Mouse (Mus musculus) limb, embryonic 10.5 days (tissue): ENCODE data around the gene Gmnc. TPM values are rescaled to one million over a fixed set of nuclear protein-coding genes. Genes with fewer than 3 reads are reported as not detected.

Experiments
- DNase-seq: peaks from one replicate; pipeline ENCODE4 v3.0.0-alpha.2; 2017; ENCODE audit warnings: low spot score
- H3K27ac ChIP-seq: fragments of 300-500 bp; sonication (generic); 2 replicates; pipeline ENCODE4 v1.5.1; 2016; ENCODE audit warnings: mild to moderate bottlenecking
- H3K27me3 ChIP-seq: fragments of 300-500 bp; sonication (generic); 2 replicates; pipeline ENCODE4 v1.6.1; 2016; ENCODE audit warnings: low read depth, mild to moderate bottlenecking; ENCODE audit not compliant: poor library complexity, severe bottlenecking
- H3K36me3 ChIP-seq: fragments of 300-500 bp; sonication (generic); 2 replicates; pipeline ENCODE4 v1.6.1; 2016; ENCODE audit warnings: mild to moderate bottlenecking, moderate library complexity
- H3K4me1 ChIP-seq: fragments of 300-500 bp; sonication (generic); 2 replicates; pipeline ENCODE4 v1.6.1; 2016
- H3K4me3 ChIP-seq: fragments of 300-500 bp; sonication (generic); 2 replicates; pipeline ENCODE4 v1.5.1; 2016; ENCODE audit warnings: mild to moderate bottlenecking, moderate library complexity
- H3K9me3 ChIP-seq: fragments of 300-500 bp; sonication (generic); replicated peaks from 2 replicates; pipeline ENCODE4 v1.6.1; 2016; ENCODE audit warnings: mild to moderate bottlenecking
- WGBS: fragments of 180-500 bp; shearing (Covaris S2); methylation state at CpG from one replicate; pipeline ENCODE4 v1.1.7; 2016; 5-methylcytosine and 5-hydroxymethylcytosine counted together
- polyA plus RNA-seq: library from polyadenylated mRNA; unstranded; fragments of >200 nt; fragmentation: Nextera tagmentation; extraction: Ambion mirVana; gene quantifications from 2 replicates; pipeline ENCODE4 v1.2.1, GENCODE M21; 2016

The Gmnc gene
- not detected in 2 replicates for polyA plus RNA-seq

GRCm38 (mm10) chr16:26991477-26992300, at the start of gene Gmnc:
Gmnc (minus strand) TSS chr16:26991652.
- Histone ChIP-seq H3K4me1 (peaks cover 11% of the 10 kb centered on the region), H3K36me3 (no peaks in the 10 kb centered on the region), H3K4me3 (peak within 1 kb of the TSS; percentile 19; the same call in 1 of the 2 replicates), H3K27ac (no peak within 1 kb of the TSS), H3K9me3 (no peaks in the 10 kb centered on the region), H3K27me3 (peaks cover 6% of the 10 kb centered on the region; the same call in 1 of the 2 replicates)
- 30% methylated on average over 13 of the region's 13 CpGs for WGBS
- peak; percentile 47 for DNase-seq

DNA sequence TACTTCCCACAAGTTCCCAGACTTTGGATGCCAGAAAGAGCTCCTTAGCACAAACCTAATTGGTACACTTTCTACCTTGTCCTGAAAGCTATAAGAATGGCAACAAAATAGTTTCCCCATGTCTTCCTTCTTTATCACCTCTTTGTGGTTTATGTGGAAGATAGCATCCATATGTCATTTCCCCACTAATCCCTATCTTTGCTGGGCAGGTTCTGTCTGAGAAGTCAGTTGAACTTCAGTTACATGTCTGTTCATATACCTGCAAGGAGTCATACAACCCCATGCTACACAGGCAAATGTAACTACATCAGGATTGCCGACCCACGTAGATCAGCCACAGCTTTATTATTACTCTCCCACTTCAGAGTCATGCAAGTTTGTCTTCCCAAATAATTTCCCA, 35.8 kb upstream of the Gmnc start:
- 94% methylated on average over 2 of the region's 2 CpGs for WGBS
- H3K4me1 ChIP-seq: no peaks in the 10 kb centered on the region
- no peak overlapping the region for H3K27ac ChIP-seq
- no peaks in the 10 kb centered on the region for H3K27me3 ChIP-seq
- H3K4me3 ChIP-seq: no peak overlapping the region
- H3K36me3 ChIP-seq: no peaks in the 10 kb centered on the region
- H3K9me3 ChIP-seq: no peaks in the 10 kb centered on the region
- DNase-seq: no peak

GRCm38 (mm10) chr16:27026226-27026625, 34.8 kb upstream of the Gmnc start:
- Histone ChIP-seq H3K9me3 (no peaks in the 10 kb centered on the region), H3K36me3 (no peaks in the 10 kb centered on the region), H3K27me3 (no peaks in the 10 kb centered on the region), H3K4me3 (no peak overlapping the region), H3K4me1 (no peaks in the 10 kb centered on the region), H3K27ac (no peak overlapping the region)
- no peak for DNase-seq
- 85% methylated on average over 4 of the region's 4 CpGs for WGBS

DNA sequence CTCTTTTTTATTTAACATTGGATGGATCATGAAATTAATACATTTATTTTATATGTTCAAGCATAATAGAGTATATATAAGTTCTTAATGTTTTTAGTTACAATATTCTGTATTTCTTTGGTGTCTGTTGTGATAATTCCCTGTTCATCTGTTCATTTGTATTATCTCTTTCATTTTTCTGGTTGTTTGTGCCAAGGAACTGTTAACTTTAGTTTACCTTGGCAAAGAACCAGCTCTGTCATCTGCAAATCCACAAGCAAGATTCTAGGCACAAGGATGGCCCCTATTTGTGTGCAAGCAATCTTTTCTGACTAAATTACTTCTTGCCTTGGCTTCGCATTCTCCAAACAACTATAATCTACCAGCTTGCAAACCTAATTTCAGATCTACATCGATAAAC, 31.3 kb upstream of the Gmnc start:
- Histone ChIP-seq H3K36me3 (no peaks in the 10 kb centered on the region), H3K9me3 (no peaks in the 10 kb centered on the region), H3K27ac (no peak overlapping the region), H3K4me3 (no peak overlapping the region), H3K27me3 (no peaks in the 10 kb centered on the region), H3K4me1 (peaks cover under 1% of the 10 kb centered on the region; the same call in 1 of the 2 replicates)
- no peak for DNase-seq
- WGBS: 97% methylated on average over 2 of the region's 2 CpGs

DNA sequence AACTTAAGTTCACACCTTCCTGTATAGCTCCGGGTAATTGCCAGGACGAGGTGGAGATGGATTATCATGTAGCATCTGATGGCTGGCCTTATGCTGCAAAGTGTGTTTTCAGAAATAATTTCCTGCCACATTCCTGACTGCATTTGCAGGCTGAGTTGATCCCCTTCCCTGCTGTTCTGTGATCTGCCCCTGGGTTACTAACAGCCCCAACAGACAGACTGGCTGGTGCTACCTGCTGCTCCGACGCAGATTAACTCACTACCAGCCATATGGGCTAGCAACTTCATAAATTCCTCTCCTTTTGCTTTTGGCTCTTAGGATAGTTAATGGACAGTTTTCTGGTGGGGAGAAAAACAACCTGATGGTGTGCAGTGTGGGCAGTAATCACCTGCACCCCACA, 25.9 kb upstream of the Gmnc start:
- WGBS: 45% methylated on average over 4 of the region's 4 CpGs
- H3K9me3 ChIP-seq: no peaks in the 10 kb centered on the region
- no peak overlapping the region for H3K4me3 ChIP-seq
- no peak for DNase-seq
- no peak overlapping the region for H3K27ac ChIP-seq
- H3K27me3 ChIP-seq: no peaks in the 10 kb centered on the region
- no peaks in the 10 kb centered on the region for H3K36me3 ChIP-seq
- H3K4me1 ChIP-seq: peaks cover 7% of the 10 kb centered on the region; the same call in 1 of the 2 replicates

DNA sequence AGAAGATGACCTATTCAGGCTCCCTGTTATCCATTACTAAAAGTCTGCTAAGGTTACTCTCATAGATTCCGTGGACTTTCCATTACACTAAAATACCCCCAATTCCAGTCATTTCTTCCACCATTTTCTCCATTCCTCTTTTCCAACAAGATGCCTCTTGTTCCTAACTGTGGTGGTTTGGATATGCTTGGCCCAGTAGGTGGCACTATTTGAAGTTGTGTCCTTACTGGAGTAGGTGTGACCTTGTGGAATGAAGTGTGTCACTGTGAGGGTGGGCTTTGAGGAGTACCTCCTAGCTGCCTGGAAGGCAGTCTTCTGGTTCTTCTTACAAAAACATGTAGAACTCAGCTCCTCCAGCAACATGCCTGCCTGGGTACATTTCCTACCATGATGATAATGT, 11.3 kb upstream of the Gmnc start:
- H3K4me1 ChIP-seq: peaks cover 8% of the 10 kb centered on the region
- no peaks in the 10 kb centered on the region for H3K36me3 ChIP-seq
- H3K9me3 ChIP-seq: no peaks in the 10 kb centered on the region
- no peak overlapping the region for H3K27ac ChIP-seq
- DNase-seq: no peak
- 86% methylated on average over 1 of the region's 1 CpGs for WGBS
- H3K4me3 ChIP-seq: no peak overlapping the region
- H3K27me3 ChIP-seq: no peaks in the 10 kb centered on the region

- peaks cover 8% of the 10 kb centered on the region for H3K4me1 ChIP-seq
- no peak overlapping the region for H3K27ac ChIP-seq
- H3K36me3 ChIP-seq: no peaks in the 10 kb centered on the region
- H3K4me3 ChIP-seq: no peak overlapping the region
- no peaks in the 10 kb centered on the region for H3K27me3 ChIP-seq
- H3K9me3 ChIP-seq: no peaks in the 10 kb centered on the region
- DNase-seq: no peak
- 7% methylated on average over 2 of the region's 2 CpGs for WGBS
Observed at GRCm38 (mm10) chr16:26999563-26999962, 8.1 kb upstream of the Gmnc start.

GRCm38 (mm10) chr16:26989415-26990315, 1.8 kb downstream of the Gmnc start:
- no peak overlapping the region for H3K4me3 ChIP-seq
- no peak overlapping the region for H3K27ac ChIP-seq
- H3K36me3 ChIP-seq: no peaks in the 10 kb centered on the region
- 85% methylated on average over 19 of the region's 19 CpGs for WGBS
- no peak for DNase-seq
- H3K27me3 ChIP-seq: peaks cover 6% of the 10 kb centered on the region; the same call in 1 of the 2 replicates
- H3K4me1 ChIP-seq: peaks cover 11% of the 10 kb centered on the region
- no peaks in the 10 kb centered on the region for H3K9me3 ChIP-seq

- Histone ChIP-seq H3K27me3 (no peaks in the 10 kb centered on the region), H3K27ac (no peak overlapping the region), H3K9me3 (no peaks in the 10 kb centered on the region), H3K36me3 (no peaks in the 10 kb centered on the region), H3K4me1 (peaks cover 11% of the 10 kb centered on the region), H3K4me3 (no peak overlapping the region)
- DNase-seq: no peak
- WGBS: 95% methylated on average over 1 of the region's 1 CpGs
Observed at GRCm38 (mm10) chr16:26988188-26988587, 3.3 kb downstream of the Gmnc start.

GRCm38 (mm10) chr16:26985796-26986195, 5.7 kb downstream of the Gmnc start:
- no peak for DNase-seq
- Histone ChIP-seq H3K4me3 (no peak overlapping the region), H3K36me3 (no peaks in the 10 kb centered on the region), H3K27me3 (no peaks in the 10 kb centered on the region), H3K4me1 (no peaks in the 10 kb centered on the region), H3K27ac (no peak overlapping the region), H3K9me3 (no peaks in the 10 kb centered on the region)
- 81% methylated on average over 1 of the region's 1 CpGs for WGBS

- 37% methylated on average over 3 of the region's 3 CpGs for WGBS
Observed at GRCm38 (mm10) chr16:26982112-26982511, 9.3 kb downstream of the Gmnc start.

GRCm38 (mm10) chr16:26967967-26968366, 23.5 kb downstream of the Gmnc start:
- DNase-seq: peak; percentile 40
- H3K27me3 ChIP-seq: peaks cover 29% of the 10 kb centered on the region
- 2% methylated on average over 28 of the region's 28 CpGs for whole genome bisulfite sequencing
- no peaks in the 10 kb centered on the region for H3K36me3 ChIP-seq
- H3K4me3 ChIP-seq: peak overlapping the region; percentile 55
- peaks cover 4% of the 10 kb centered on the region; the same call in 1 of the 2 replicates for H3K4me1 ChIP-seq
- no peak overlapping the region for H3K27ac ChIP-seq
- no peaks in the 10 kb centered on the region for H3K9me3 ChIP-seq

More at GRCm38 (mm10) chr16:26982112-26982511, 9.3 kb downstream of the Gmnc start:
- Histone ChIP-seq H3K27ac (no peak overlapping the region), H3K4me1 (no peaks in the 10 kb centered on the region), H3K4me3 (no peak overlapping the region), H3K9me3 (no peaks in the 10 kb centered on the region), H3K36me3 (no peaks in the 10 kb centered on the region), H3K27me3 (no peaks in the 10 kb centered on the region)
- no peak for DNase-seq

DNA sequence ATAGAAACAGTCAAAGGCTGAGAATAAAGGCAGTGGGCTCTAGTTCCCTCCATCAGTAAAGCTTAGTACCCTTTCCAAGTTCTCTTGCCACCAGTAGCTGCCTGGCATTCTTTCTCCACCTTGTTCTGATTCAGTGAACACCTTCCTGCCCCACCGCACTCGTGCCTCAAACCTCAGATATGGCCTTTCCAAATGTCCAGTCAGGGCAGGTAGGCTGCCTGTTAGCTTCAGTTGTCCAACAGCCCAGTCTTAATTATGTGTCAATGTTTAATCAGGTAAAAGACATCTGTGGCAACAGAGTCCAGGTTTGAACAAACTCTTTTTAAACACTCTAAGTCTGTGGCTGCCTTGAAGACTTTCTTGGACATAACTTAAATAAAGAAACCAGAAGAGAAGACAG, 24.6 kb downstream of the Gmnc start:
- Histone ChIP-seq H3K36me3 (no peaks in the 10 kb centered on the region), H3K27me3 (peaks cover 29% of the 10 kb centered on the region), H3K4me1 (peaks cover 4% of the 10 kb centered on the region; the same call in 1 of the 2 replicates), H3K27ac (no peak overlapping the region), H3K9me3 (no peaks in the 10 kb centered on the region), H3K4me3 (no peak overlapping the region)
- no peak for DNase-seq
- WGBS: 85% methylated on average over 2 of the region's 2 CpGs
